Mouse (Mus musculus) myocyte (in vitro differentiated cells): ENCODE measurements around the gene Raet1e.
"Not testable (repeated sequence)": the region's sequence is repeated elsewhere in the genome, so short reads cannot be mapped to it uniquely, and the experiment has no call there.

Source experiments
- E2F4 ChIP-seq: IDR thresholded peaks from one replicate; pipeline ENCODE4 v1.6.1; 2011; ENCODE audit warnings: mild to moderate bottlenecking, control low read depth, moderate library complexity; ENCODE audit not compliant: insufficient read depth
- MYOD1 ChIP-seq, 3 experiments: IDR thresholded peaks; one replicate each; pipeline ENCODE4 v1.6.1; 2011; ENCODE audit warnings: control low read depth in 2 of 3, low read depth in 2 of 3, mild to moderate bottlenecking in 2 of 3, moderate library complexity in 1 of 3; ENCODE audit not compliant: insufficient read length in 2 of 3, control insufficient read depth in 1 of 3
- POLR2A ChIP-seq: IDR thresholded peaks from one replicate; pipeline ENCODE4 v1.6.1; 2011; ENCODE audit warnings: low read depth, mild to moderate bottlenecking, control low read depth, moderate library complexity; ENCODE audit not compliant: insufficient read length
- USF1 ChIP-seq: IDR thresholded peaks from one replicate; pipeline ENCODE4 v1.6.1; 2011; ENCODE audit warnings: low read depth, mild to moderate bottlenecking, control low read depth, moderate library complexity

DNA sequence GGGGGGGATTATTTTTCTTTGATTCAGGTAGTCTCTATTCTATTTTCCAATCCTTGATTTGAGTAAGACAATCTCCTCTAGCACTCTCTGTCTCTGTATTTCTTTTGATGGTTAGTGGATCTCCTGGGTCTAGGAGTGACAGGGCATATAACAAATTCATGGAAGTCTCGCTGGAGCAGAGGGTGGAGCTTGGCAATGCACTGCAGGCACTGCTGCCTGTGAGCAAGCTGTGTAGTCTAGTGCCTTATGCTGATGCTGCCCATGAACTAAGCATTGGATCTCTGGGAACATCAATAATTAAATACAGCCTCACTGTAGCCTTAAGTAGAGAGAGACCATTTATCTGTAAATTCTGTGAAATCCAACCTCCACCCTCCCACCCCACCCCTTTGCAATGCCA lies 238.3 kb downstream of the Raet1e start:
- TF ChIP-seq USF1; MYOD1 (IDR thresholded peaks at IDR 0.05; ENCODE audit: control insufficient read depth in 1 of 3, insufficient read length in 2 of 3, low read depth in 2 of 3); POLR2A; E2F4: not testable (repeated sequence)
